Mouse (Mus musculus): Measurements from ENCODE around the gene Tmprss9. TPM values are rescaled to one million over a fixed set of nuclear protein-coding genes. Genes with fewer than 3 reads are reported as not detected.
A peak's percentile ranks its signal among the peaks of the same experiment; 100 is the strongest.

Tmprss9 gene
- polyA plus RNA-seq, 1 experiment: 0.33 TPM

- Histone ChIP-seq H3K4me1 (ENCODE audit: control insufficient read depth, insufficient read depth, low read length) (peaks cover 18% of the 10 kb centered on the region), H3K27me3 (replicated peaks; ENCODE audit: control insufficient read depth, insufficient read depth, low read length) (no peaks in the 10 kb centered on the region)
- WGBS: 58% methylated on average over 9 of the region's 9 CpGs
Observed at GRCm38 (mm10) chr10:80943701-80944100, 72.1 kb downstream of the Tmprss9 start.

GRCm38 (mm10) chr10:80944231-80944630, 72.6 kb downstream of the Tmprss9 start:
- TF ChIP-seq POLR2A (IDR thresholded peaks at IDR 0.05; ENCODE audit: low read depth, low read length): no peak
- Histone ChIP-seq H3K27me3 (replicated peaks; ENCODE audit: control insufficient read depth, insufficient read depth, low read length) (no peaks in the 10 kb centered on the region), H3K4me3 (ENCODE audit: insufficient read depth, low read depth, low read length) (no peak overlapping the region), H3K36me3 (ENCODE audit: control insufficient read depth, insufficient read depth, low read length) (no peaks in the 10 kb centered on the region), H3K4me1 (ENCODE audit: control insufficient read depth, insufficient read depth, low read length) (peaks cover 18% of the 10 kb centered on the region), H3K27ac (ENCODE audit: insufficient read depth, low read depth, low read length) (no peak overlapping the region)
- DNase-seq: no peak
- WGBS: 87% methylated on average over 5 of the region's 5 CpGs

More at GRCm38 (mm10) chr10:80943701-80944100, 72.1 kb downstream of the Tmprss9 start:
- H3K36me3 ChIP-seq (ENCODE audit: control insufficient read depth, insufficient read depth, low read length): no peaks in the 10 kb centered on the region
- no peak for DNase-seq
- TF ChIP-seq CTCF (conservative IDR thresholded peaks at IDR 0.05; ENCODE audit: insufficient read depth, insufficient read length, low read depth, low read length): no peak
- TF ChIP-seq POLR2A (IDR thresholded peaks at IDR 0.05; ENCODE audit: low read depth, low read length): no peak
- H3K27ac ChIP-seq (ENCODE audit: insufficient read depth, low read depth, low read length): no peak overlapping the region
- H3K4me3 ChIP-seq (ENCODE audit: insufficient read depth, low read depth, low read length): no peak overlapping the region

GRCm38 (mm10) chr10:80946684-80947437, 75.2 kb downstream of the Tmprss9 start:
- Histone ChIP-seq H3K4me1 (ENCODE audit: control insufficient read depth, insufficient read depth, low read length) (no peaks in the 10 kb centered on the region), H3K4me3 (ENCODE audit: insufficient read depth, low read depth, low read length) (no peak overlapping the region), H3K36me3 (ENCODE audit: control insufficient read depth, insufficient read depth, low read length) (no peaks in the 10 kb centered on the region), H3K27ac (ENCODE audit: insufficient read depth, low read depth, low read length) (no peak overlapping the region), H3K27me3 (replicated peaks; ENCODE audit: control insufficient read depth, insufficient read depth, low read length) (no peaks in the 10 kb centered on the region)
- no peak for DNase-seq
- 72% methylated on average over 14 of the region's 14 CpGs for WGBS
- TF ChIP-seq CTCF (conservative IDR thresholded peaks at IDR 0.05; ENCODE audit: insufficient read depth, insufficient read length, low read depth, low read length) (peak; percentile 28; the same call in 1 of the 2 replicates), POLR2A (IDR thresholded peaks at IDR 0.05; ENCODE audit: low read depth, low read length) (no peak)

GRCm38 (mm10) chr10:80947802-80948201, 76.2 kb downstream of the Tmprss9 start:
- Histone ChIP-seq H3K27me3 (replicated peaks; ENCODE audit: control insufficient read depth, insufficient read depth, low read length) (no peaks in the 10 kb centered on the region), H3K27ac (ENCODE audit: insufficient read depth, low read depth, low read length) (no peak overlapping the region), H3K36me3 (ENCODE audit: control insufficient read depth, insufficient read depth, low read length) (no peaks in the 10 kb centered on the region), H3K4me1 (ENCODE audit: control insufficient read depth, insufficient read depth, low read length) (no peaks in the 10 kb centered on the region), H3K4me3 (ENCODE audit: insufficient read depth, low read depth, low read length) (no peak overlapping the region)
- 36% methylated on average over 2 of the region's 2 CpGs for WGBS
- DNase-seq: peak; percentile 83
- TF ChIP-seq POLR2A (IDR thresholded peaks at IDR 0.05; ENCODE audit: low read depth, low read length) (no peak), CTCF (conservative IDR thresholded peaks at IDR 0.05; ENCODE audit: insufficient read depth, insufficient read length, low read depth, low read length) (no peak)

GRCm38 (mm10) chr10:80948570-80948969, 76.9 kb downstream of the Tmprss9 start:
- H3K27me3 ChIP-seq (replicated peaks; ENCODE audit: control insufficient read depth, insufficient read depth, low read length): no peaks in the 10 kb centered on the region
- no peak for TF ChIP-seq CTCF (conservative IDR thresholded peaks at IDR 0.05; ENCODE audit: insufficient read depth, insufficient read length, low read depth, low read length)
- no peak for TF ChIP-seq POLR2A (IDR thresholded peaks at IDR 0.05; ENCODE audit: low read depth, low read length)
- no peaks in the 10 kb centered on the region for H3K4me1 ChIP-seq (ENCODE audit: control insufficient read depth, insufficient read depth, low read length)
- H3K27ac ChIP-seq (ENCODE audit: insufficient read depth, low read depth, low read length): no peak overlapping the region
- peak; percentile 64 for DNase-seq
- no peak overlapping the region for H3K4me3 ChIP-seq (ENCODE audit: insufficient read depth, low read depth, low read length)
- 19% methylated on average over 6 of the region's 6 CpGs for WGBS
- H3K36me3 ChIP-seq (ENCODE audit: control insufficient read depth, insufficient read depth, low read length): no peaks in the 10 kb centered on the region

GRCm38 (mm10) chr10:80949081-80949480, 77.4 kb downstream of the Tmprss9 start:
- no peaks in the 10 kb centered on the region for H3K36me3 ChIP-seq (ENCODE audit: control insufficient read depth, insufficient read depth, low read length)
- H3K27me3 ChIP-seq (replicated peaks; ENCODE audit: control insufficient read depth, insufficient read depth, low read length): no peaks in the 10 kb centered on the region
- H3K27ac ChIP-seq (ENCODE audit: insufficient read depth, low read depth, low read length): no peak overlapping the region
- 71% methylated on average over 3 of the region's 3 CpGs for WGBS
- no peak for TF ChIP-seq CTCF (conservative IDR thresholded peaks at IDR 0.05; ENCODE audit: insufficient read depth, insufficient read length, low read depth, low read length)
- no peak for TF ChIP-seq POLR2A (IDR thresholded peaks at IDR 0.05; ENCODE audit: low read depth, low read length)
- no peaks in the 10 kb centered on the region for H3K4me1 ChIP-seq (ENCODE audit: control insufficient read depth, insufficient read depth, low read length)
- H3K4me3 ChIP-seq (ENCODE audit: insufficient read depth, low read depth, low read length): no peak overlapping the region
- no peak for DNase-seq

Other genes with a start within 250 kb of the Tmprss9 start
- 166 and 193 TPM in 2 replicates for gene Csnk1g2, start 249.0 kb upstream of the Tmprss9 start, polyA plus RNA-seq (2012; rRNA removed)
- gene Btbd2, start 214.8 kb upstream of the Tmprss9 start, polyA plus RNA-seq (2012; rRNA removed): 77.7 and 80.7 TPM in 2 replicates
- gene Mknk2, start 193.7 kb upstream of the Tmprss9 start, polyA plus RNA-seq (2012; rRNA removed): 163 and 210 TPM in 2 replicates
- 14.3 and 19.5 TPM in 2 replicates for gene Mob3a, start 169.9 kb upstream of the Tmprss9 start, polyA plus RNA-seq (2012; rRNA removed)
- 36.8 and 39.5 TPM in 2 replicates for gene Izumo4, start 169.7 kb upstream of the Tmprss9 start, polyA plus RNA-seq (2012; rRNA removed)
- gene Ap3d1, start 129.6 kb upstream of the Tmprss9 start, polyA plus RNA-seq (2012; rRNA removed): 87.7 and 105 TPM in 2 replicates
- gene Dot1l, start 116.6 kb upstream of the Tmprss9 start, polyA plus RNA-seq (2012; rRNA removed): 18.4 and 19.5 TPM in 2 replicates
- 22.6 and 23.1 TPM in 2 replicates for gene Sf3a2, start 73.7 kb upstream of the Tmprss9 start, polyA plus RNA-seq (2012; rRNA removed)
- 36.9 and 39.3 TPM in 2 replicates for gene Plekhj1, start 73.2 kb upstream of the Tmprss9 start, polyA plus RNA-seq (2012; rRNA removed)
- gene Amh, start 66.6 kb upstream of the Tmprss9 start, polyA plus RNA-seq (2012; rRNA removed): 0.17 and 0.23 TPM in 2 replicates
- 0.20 and 3.2 TPM in 2 replicates for gene Jsrp1, start 58.4 kb upstream of the Tmprss9 start, polyA plus RNA-seq (2012; rRNA removed)
- 1,045 and 1,074 TPM in 2 replicates for gene Oaz1, start 45.2 kb upstream of the Tmprss9 start, polyA plus RNA-seq (2012; rRNA removed)
- gene Lingo3, start 27.8 kb upstream of the Tmprss9 start, polyA plus RNA-seq (2012; rRNA removed): 0.03 and 0.09 TPM in 2 replicates
- gene Lsm7, start 16.6 kb upstream of the Tmprss9 start, polyA plus RNA-seq (2012; rRNA removed): 79.0 and 98.1 TPM in 2 replicates
- gene Sppl2b, start 16.6 kb upstream of the Tmprss9 start, polyA plus RNA-seq (2012; rRNA removed): 58.2 and 88.0 TPM in 2 replicates
- gene Timm13, start 29.1 kb downstream of the Tmprss9 start, polyA plus RNA-seq (2012; rRNA removed): 375 and 474 TPM in 2 replicates
- 8.5 and 10.1 TPM in 2 replicates for gene Lmnb2, start 46.4 kb downstream of the Tmprss9 start, polyA plus RNA-seq (2012; rRNA removed)
- gene Gadd45b, start 58.2 kb downstream of the Tmprss9 start, polyA plus RNA-seq (2012; rRNA removed): 10.1 and 11.3 TPM in 2 replicates
- gene Gng7, start 143.1 kb downstream of the Tmprss9 start, polyA plus RNA-seq (2012; rRNA removed): 1.9 and 2.0 TPM in 2 replicates
- 0.04 and 0.25 TPM in 2 replicates for gene Diras1, start 153.8 kb downstream of the Tmprss9 start, polyA plus RNA-seq (2012; rRNA removed)
- 37.5 and 39.6 TPM in 2 replicates for gene Slc39a3, start 165.6 kb downstream of the Tmprss9 start, polyA plus RNA-seq (2012; rRNA removed)
- 183 and 212 TPM in 2 replicates for gene Sgta, start 188.3 kb downstream of the Tmprss9 start, polyA plus RNA-seq (2012; rRNA removed)
- 22.2 and 26.1 TPM in 2 replicates for gene Thop1, start 198.2 kb downstream of the Tmprss9 start, polyA plus RNA-seq (2012; rRNA removed)
- gene Creb3l3, start 227.0 kb downstream of the Tmprss9 start, polyA plus RNA-seq (2012; rRNA removed): 0.20 and 0.52 TPM in 2 replicates
- 173 and 180 TPM in 2 replicates for gene Map2k2, start 234.1 kb downstream of the Tmprss9 start, polyA plus RNA-seq (2012; rRNA removed)